Mouse (Mus musculus): ENCODE measurements at regions not wholly inside any gene's neighbourhood (a gene's known extent, or its start where the extent isn't known, plus 50 kb on each side); places are given as distances from the start of the nearest gene placed in this dataset.

GRCm38 (mm10) chr4:131356316-131356715 is 412.1 kb downstream of the Matn1 start:
- no peak for TF ChIP-seq CTCF (IDR thresholded peaks at IDR 0.05; ENCODE audit: low read depth, low read length)
- TF ChIP-seq POLR2A (IDR thresholded peaks at IDR 0.05; ENCODE audit: borderline replicate concordance, low read depth, low read length), result no peak

Measured in bone marrow macrophage, adult 2 months (primary cell).